Mouse (Mus musculus) embryonic facial prominence, embryonic 12.5 days (tissue): Measurements from ENCODE around the gene Gm40460. TPM values are rescaled to one million over a fixed set of nuclear protein-coding genes. Genes with fewer than 3 reads are reported as not detected.
"Not testable (repeated sequence)": the region's sequence is repeated elsewhere in the genome, so short reads cannot be mapped to it uniquely, and the experiment has no call there.

ENCODE experiments used
- ATAC-seq: fragments of 200-750 bp; cut with Nextera tagmentation; 2 replicates; pipeline ENCODE4 v1.8.0; 2017; ENCODE audit not compliant: insufficient number of reproducible peaks, insufficient read depth, low FRiP score, low TSS enrichment
- H3K27ac ChIP-seq: fragments of 300-500 bp; sonication (generic); 2 replicates; pipeline ENCODE4 v1.5.1; 2016; ENCODE audit warnings: mild to moderate bottlenecking
- H3K27me3 ChIP-seq: fragments of 300-500 bp; sonication (generic); 2 replicates; pipeline ENCODE4 v1.6.1; 2016; ENCODE audit warnings: mild to moderate bottlenecking, moderate library complexity
- H3K36me3 ChIP-seq: fragments of 300-500 bp; sonication (generic); 2 replicates; pipeline ENCODE4 v1.6.1; 2016; ENCODE audit warnings: mild to moderate bottlenecking
- H3K4me1 ChIP-seq: fragments of 300-500 bp; sonication (generic); 2 replicates; pipeline ENCODE4 v1.6.1; 2016
- H3K4me2 ChIP-seq: fragments of 300-500 bp; sonication (generic); replicated peaks from 2 replicates; pipeline ENCODE4 v1.6.1; 2016; ENCODE audit warnings: mild to moderate bottlenecking, moderate library complexity
- H3K4me3 ChIP-seq: fragments of 300-500 bp; sonication (generic); 2 replicates; pipeline ENCODE4 v1.5.1; 2016; ENCODE audit warnings: mild to moderate bottlenecking
- H3K9ac ChIP-seq: fragments of 300-500 bp; sonication (generic); 2 replicates; pipeline ENCODE4 v1.6.1; 2016; ENCODE audit warnings: mild to moderate bottlenecking, moderate library complexity
- H3K9me3 ChIP-seq: fragments of 300-500 bp; sonication (generic); 2 replicates; pipeline ENCODE4 v1.6.1; 2016; ENCODE audit warnings: mild to moderate bottlenecking, moderate library complexity
- WGBS: fragments of 180-500 bp; shearing (Covaris S2); methylation state at CpG from one replicate; pipeline ENCODE4 v1.1.7; 2016; 5-methylcytosine and 5-hydroxymethylcytosine counted together
- polyA plus RNA-seq: library from polyadenylated mRNA; unstranded; fragments of >200 nt; fragmentation: Nextera tagmentation; extraction: Ambion mirVana; gene quantifications from 2 replicates; pipeline ENCODE4 v1.2.1, GENCODE M21; 2016

Gene Gm40460
- not detected in 2 replicates for polyA plus RNA-seq

GRCm38 (mm10) chr7:142240978-142241377 lies at the start of gene Gm40460:
Gene Gm40460, minus strand, starts transcription at chr7:142241078.
- 40% methylated on average over 2 of the region's 2 CpGs for WGBS
- no peak for ATAC-seq
- Histone ChIP-seq H3K27ac (no peak within 1 kb of the TSS), H3K9me3 (no peaks in the 10 kb centered on the region), H3K4me3 (no peak within 1 kb of the TSS), H3K36me3 (no peaks in the 10 kb centered on the region), H3K4me1 (no peaks in the 10 kb centered on the region), H3K9ac (no peak within 1 kb of the TSS), H3K4me2 (no peak within 1 kb of the TSS), H3K27me3 (no peaks in the 10 kb centered on the region)

DNA sequence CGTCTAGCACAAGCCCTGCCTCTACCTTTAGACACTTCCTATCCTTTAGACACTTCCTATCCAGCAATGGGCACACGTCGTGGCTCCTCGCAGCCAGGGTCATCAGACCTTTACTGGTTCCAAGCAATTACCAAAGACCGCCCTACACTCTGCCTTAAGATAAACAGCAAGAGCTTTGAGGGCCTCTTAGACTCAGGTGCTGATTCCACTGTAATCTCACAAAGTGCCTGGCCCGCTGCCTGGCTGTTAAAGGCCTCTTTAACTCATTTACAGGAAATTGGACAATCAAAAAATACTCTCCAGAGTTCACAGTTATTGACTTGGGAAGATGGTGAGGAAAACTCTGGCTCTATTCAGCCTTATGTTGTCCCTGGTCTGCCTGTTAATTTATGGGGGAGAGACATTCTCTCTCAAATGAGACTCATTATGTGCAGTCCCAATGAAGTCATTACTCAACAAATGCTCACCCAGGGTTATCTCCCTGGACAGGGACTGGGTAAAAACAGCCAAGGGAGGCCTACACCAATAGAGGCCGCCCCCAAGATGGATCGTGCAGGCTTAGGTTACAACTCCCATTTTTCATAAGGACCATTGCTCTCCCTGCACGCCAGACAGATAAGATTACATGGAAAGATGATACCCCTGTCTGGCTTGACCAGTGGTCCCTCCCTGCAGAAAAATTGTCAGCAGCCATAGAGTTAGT lies 45.2 kb upstream of the Gm40460 start:
- not testable (repeated sequence) for H3K36me3 ChIP-seq, H3K4me1 ChIP-seq, ATAC-seq, H3K9me3 ChIP-seq, H3K9ac ChIP-seq, H3K27ac ChIP-seq, H3K4me2 ChIP-seq, H3K4me3 ChIP-seq
- H3K27me3 ChIP-seq, result 0 out of 2 replicates have a peak, but pooled peaks cover 11% of the 10 kb centered on the region
- 66% methylated on average over 9 of the region's 9 CpGs for WGBS

DNA sequence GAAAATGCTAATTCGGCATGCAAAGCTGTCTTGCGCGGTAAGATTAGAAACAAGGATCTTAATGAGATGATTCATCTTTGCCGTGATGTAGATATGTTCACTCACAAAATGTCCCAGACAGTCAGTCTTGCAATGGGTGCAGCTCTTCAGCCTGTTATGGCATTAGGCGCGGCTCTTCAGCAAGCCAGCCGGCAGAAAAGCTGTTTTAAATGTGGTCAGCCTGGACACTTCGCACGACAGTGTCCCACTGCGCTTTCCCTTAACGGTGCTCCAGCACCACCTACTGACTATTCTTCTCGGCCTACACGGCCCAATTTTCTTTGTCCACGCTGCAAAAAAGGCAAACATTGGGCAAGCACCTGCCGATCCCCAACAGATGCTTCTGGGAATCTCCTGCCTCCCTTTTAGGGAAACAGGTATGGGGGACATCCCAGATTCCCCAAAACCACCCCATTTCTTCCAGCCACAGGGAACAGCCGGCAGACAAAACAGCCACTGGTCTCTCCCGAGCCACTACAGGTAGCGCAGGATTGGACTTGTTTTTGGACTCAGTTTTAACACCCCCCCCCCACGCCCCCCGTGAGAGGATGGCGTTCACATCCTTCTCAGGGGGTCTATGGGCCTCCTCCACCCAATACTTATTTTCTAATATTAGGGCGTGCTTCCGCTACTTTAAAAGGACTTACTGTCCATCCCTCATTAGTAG lies 44.4 kb upstream of the Gm40460 start:
- Histone ChIP-seq H3K4me2 (peak overlapping the region; percentile 59), H3K9ac (no peak overlapping the region), H3K4me1 (peaks cover 6% of the 10 kb centered on the region; the same call in 1 of the 2 replicates), H3K9me3 (no peaks in the 10 kb centered on the region), H3K27me3 (0 out of 2 replicates have a peak, but pooled peaks cover 12% of the 10 kb centered on the region), H3K27ac (peak overlapping the region; percentile 90; the same call in 1 of the 2 replicates), H3K36me3 (no peaks in the 10 kb centered on the region), H3K4me3 (peak overlapping the region; percentile 52)
- peak; percentile 64; the same call in 1 of the 2 replicates for ATAC-seq
- WGBS, result 22% methylated on average over 23 of the region's 23 CpGs

- peak overlapping the region; percentile 59 for H3K4me2 ChIP-seq
Measured at GRCm38 (mm10) chr7:142284615-142285080, 43.8 kb upstream of the Gm40460 start.

GRCm38 (mm10) chr7:142284023-142284591 lies 43.2 kb upstream of the Gm40460 start:
- Histone ChIP-seq H3K4me2 (peak overlapping the region; percentile 59), H3K9me3 (no peaks in the 10 kb centered on the region), H3K27me3 (0 out of 2 replicates have a peak, but pooled peaks cover 12% of the 10 kb centered on the region), H3K36me3 (no peaks in the 10 kb centered on the region), H3K9ac (peak overlapping the region; percentile 61), H3K4me3 (peak overlapping the region; percentile 52), H3K4me1 (peaks cover 6% of the 10 kb centered on the region; the same call in 1 of the 2 replicates), H3K27ac (peak overlapping the region; percentile 90)
- peak; percentile 80; the same call in 1 of the 2 replicates for ATAC-seq
- WGBS, result under 1% methylated on average over 38 of the region's 38 CpGs

More at GRCm38 (mm10) chr7:142284615-142285080, 43.8 kb upstream of the Gm40460 start:
- peak overlapping the region; percentile 61 for H3K9ac ChIP-seq
- 0 out of 2 replicates have a peak, but pooled peaks cover 12% of the 10 kb centered on the region for H3K27me3 ChIP-seq
- no peaks in the 10 kb centered on the region for H3K36me3 ChIP-seq
- H3K27ac ChIP-seq, result peak overlapping the region; percentile 90
- peaks cover 6% of the 10 kb centered on the region; the same call in 1 of the 2 replicates for H3K4me1 ChIP-seq
- peak; percentile 72; the same call in 1 of the 2 replicates for ATAC-seq
- WGBS, result under 1% methylated on average over 19 of the region's 19 CpGs
- H3K9me3 ChIP-seq, result no peaks in the 10 kb centered on the region
- H3K4me3 ChIP-seq, result peak overlapping the region; percentile 52

DNA sequence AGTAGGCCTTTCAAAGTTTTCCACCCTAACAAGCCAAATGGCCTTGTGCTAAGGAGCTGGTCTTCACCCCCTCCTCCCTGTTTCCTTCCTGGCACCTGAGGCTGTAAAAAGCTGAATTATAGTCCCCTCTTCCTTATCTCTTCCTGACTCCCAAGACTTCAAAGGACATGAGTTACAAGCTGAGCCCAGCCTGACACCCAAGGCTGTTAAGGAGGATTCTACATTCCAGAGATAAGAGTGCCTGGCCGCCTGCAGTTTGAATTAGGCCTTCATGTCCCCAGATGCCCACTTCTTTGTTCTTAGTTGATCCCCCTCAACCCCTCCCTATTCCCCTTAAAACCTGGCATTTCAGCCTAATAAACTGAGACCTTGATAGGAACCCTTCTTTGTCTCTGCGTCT lies 42.0 kb upstream of the Gm40460 start:
- not testable (repeated sequence) for ATAC-seq, H3K4me3 ChIP-seq, H3K27ac ChIP-seq, H3K9ac ChIP-seq, H3K36me3 ChIP-seq, H3K9me3 ChIP-seq, H3K4me1 ChIP-seq
- H3K4me2 ChIP-seq, result peak overlapping the region; percentile 59
- 20% methylated on average over 2 of the region's 2 CpGs for WGBS
- H3K27me3 ChIP-seq, result 0 out of 2 replicates have a peak, but pooled peaks cover 12% of the 10 kb centered on the region

DNA sequence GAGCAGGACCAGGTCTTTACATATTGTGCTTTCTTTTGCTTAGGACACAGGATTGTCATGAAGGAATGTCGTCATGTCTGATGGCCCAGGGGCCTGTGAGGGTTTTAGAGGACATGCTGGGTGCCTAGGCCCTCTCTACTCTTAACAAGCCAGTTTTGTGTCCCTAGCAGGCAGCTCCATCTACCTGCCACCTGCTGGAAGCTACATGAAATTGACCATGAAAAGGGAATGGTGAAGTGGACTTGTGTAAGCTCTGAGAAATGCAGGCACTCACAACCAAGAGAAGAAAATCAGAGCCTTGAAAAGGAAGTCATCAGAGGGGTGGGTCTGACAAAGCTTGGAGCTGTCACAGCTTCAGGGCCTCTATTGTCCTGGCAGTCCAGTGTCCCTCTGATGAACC lies 38.4 kb upstream of the Gm40460 start:
- not testable (repeated sequence) for H3K4me3 ChIP-seq, H3K9me3 ChIP-seq, H3K36me3 ChIP-seq, H3K4me2 ChIP-seq, H3K27ac ChIP-seq, ATAC-seq, H3K4me1 ChIP-seq, H3K9ac ChIP-seq
- 46% methylated on average over 1 of the region's 1 CpGs for WGBS
- 0 out of 2 replicates have a peak, but pooled peaks cover 12% of the 10 kb centered on the region for H3K27me3 ChIP-seq

DNA sequence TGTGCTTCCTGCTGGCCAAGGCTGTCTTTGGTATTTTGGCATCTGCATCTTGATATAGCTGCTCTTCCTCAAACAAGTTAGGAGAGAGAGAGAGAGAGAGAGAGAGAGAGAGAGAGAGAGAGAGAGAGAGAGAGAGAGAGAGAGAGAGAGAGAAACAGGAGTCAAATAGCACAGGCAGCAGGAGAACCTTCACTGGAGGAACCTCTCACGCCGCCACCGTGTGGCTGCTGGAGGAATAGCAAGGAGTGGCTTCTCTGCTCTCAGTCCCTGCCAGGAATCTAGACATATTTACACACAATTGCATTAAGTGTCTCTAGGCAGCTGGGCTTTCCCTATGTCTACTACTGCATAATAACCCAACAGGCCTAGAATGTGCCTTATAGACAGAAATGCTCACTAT lies 37.3 kb upstream of the Gm40460 start:
- H3K9me3 ChIP-seq, H3K4me3 ChIP-seq, ATAC-seq, H3K4me1 ChIP-seq, H3K4me2 ChIP-seq, H3K27ac ChIP-seq, H3K36me3 ChIP-seq, H3K9ac ChIP-seq: not testable (repeated sequence)
- 0% methylated on average over 3 of the region's 3 CpGs for WGBS
- H3K27me3 ChIP-seq, result 0 out of 2 replicates have a peak, but pooled peaks cover 12% of the 10 kb centered on the region

DNA sequence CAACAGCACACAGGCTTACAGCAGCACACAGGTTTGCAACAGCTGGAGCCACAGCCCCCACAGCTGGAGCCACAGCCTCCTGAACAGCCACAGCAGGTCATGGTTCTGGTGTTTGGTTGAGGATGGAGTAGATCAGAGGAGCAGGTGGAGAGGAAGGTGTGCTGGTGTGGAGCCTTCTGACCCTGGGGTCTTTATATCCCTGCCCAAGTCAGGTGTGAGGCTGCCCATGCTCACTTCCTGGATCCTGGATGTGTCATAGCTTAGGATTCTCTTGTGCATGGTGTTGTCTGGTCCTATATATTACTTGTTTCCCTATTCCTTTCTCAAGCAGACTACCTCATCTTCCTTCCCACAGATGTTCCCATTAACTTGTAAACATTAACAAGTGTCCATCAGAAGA lies 33.4 kb upstream of the Gm40460 start, which contains the start of gene Gm4559:
TSS of gene Gm4559 (minus strand) at position 101 of the 400 bp plus-strand sequence.
- not testable (repeated sequence) for H3K4me3 ChIP-seq, H3K36me3 ChIP-seq

DNA sequence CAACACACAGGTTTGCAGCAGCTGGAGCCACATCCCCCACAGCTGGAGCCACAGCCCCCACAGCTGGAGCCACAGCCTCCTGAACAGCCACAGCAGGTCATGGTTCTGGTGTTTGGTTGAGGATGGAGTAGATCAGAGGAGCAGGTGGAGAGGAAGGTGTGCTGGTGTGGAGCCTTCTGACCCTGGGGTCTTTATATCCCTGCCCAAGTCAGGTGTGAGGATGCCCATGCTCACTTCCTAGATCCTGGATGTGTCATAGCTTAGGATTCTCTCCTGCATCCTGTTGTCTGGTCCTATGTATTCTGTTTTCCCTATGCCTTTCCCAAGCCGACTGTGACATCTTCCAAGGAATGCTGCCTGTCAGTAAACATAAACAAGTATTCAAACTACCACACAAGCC lies 17.4 kb upstream of the Gm40460 start, which contains the start of gene Gm2431:
TSS of gene Gm2431 (minus strand) at position 101 of the 400 bp plus-strand sequence.
- H3K36me3 ChIP-seq, H3K4me3 ChIP-seq, H3K9me3 ChIP-seq, H3K27ac ChIP-seq, H3K4me1 ChIP-seq, H3K27me3 ChIP-seq, H3K4me2 ChIP-seq, H3K9ac ChIP-seq, ATAC-seq: not testable (repeated sequence)
- WGBS, result 36% methylated on average over 1 of the region's 1 CpGs

More for the DNA sequence above, 33.4 kb upstream of the Gm40460 start, which contains the start of gene Gm4559:
- not testable (repeated sequence) for ATAC-seq, H3K27me3 ChIP-seq, H3K9me3 ChIP-seq, H3K9ac ChIP-seq, H3K4me2 ChIP-seq, H3K27ac ChIP-seq, H3K4me1 ChIP-seq

DNA sequence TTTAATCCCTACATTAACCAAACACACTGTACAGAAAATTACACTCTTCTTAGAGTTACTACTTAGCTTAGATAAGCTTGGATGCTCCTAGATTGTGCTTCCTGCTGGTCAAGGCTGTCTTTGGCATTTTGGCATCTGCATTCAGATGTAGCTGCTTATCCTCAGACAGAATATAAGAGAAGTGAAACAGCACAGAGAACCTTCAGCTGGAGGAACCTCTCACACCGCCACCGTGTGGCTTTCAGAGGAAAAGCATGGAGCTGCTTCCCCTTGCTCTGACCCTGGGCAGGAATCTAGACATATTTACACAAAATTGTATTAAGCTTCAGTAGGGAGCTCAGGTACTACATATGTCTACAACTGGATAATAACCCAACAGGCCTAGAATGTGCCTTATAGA lies 14.6 kb upstream of the Gm40460 start:
- WGBS, result 0% methylated on average over 2 of the region's 2 CpGs
- H3K4me3 ChIP-seq, result no peak overlapping the region
- H3K4me2 ChIP-seq, result no peak overlapping the region
- no peaks in the 10 kb centered on the region; the same call in 1 of the 2 replicates for H3K27me3 ChIP-seq
- H3K9ac ChIP-seq, result no peak overlapping the region
- no peaks in the 10 kb centered on the region for H3K4me1 ChIP-seq
- no peaks in the 10 kb centered on the region for H3K36me3 ChIP-seq
- no peaks in the 10 kb centered on the region for H3K9me3 ChIP-seq
- ATAC-seq, result no peak
- H3K27ac ChIP-seq, result no peak overlapping the region
